Mouse (Mus musculus) kidney, postnatal 0 days (tissue): ENCODE results near the gene Clic1. TPM values are rescaled to one million over a fixed set of nuclear protein-coding genes. Genes with fewer than 3 reads are reported as not detected.

ENCODE experiments used
- ATAC-seq: fragments of 200-750 bp; cut with Nextera tagmentation; replicated peaks from 2 replicates; pipeline ENCODE4 v1.8.0; 2017; ENCODE audit warnings: low read depth, moderate number of reproducible peaks, moderate TSS enrichment, moderate library complexity; ENCODE audit not compliant: low FRiP score
- DNase-seq: peaks from one replicate; pipeline ENCODE4 v3.0.0-alpha.2; 2016; ENCODE audit warnings: low spot score
- H3K27ac ChIP-seq: fragments of 300-500 bp; sonication (generic); 2 replicates; pipeline ENCODE4 v1.5.1; 2014; ENCODE audit warnings: mild to moderate bottlenecking
- H3K27me3 ChIP-seq: fragments of 300-500 bp; sonication (generic); 2 replicates; pipeline ENCODE4 v1.6.1; 2014; ENCODE audit warnings: low read length, mixed read lengths; ENCODE audit not compliant: insufficient read depth
- H3K36me3 ChIP-seq: fragments of 300-500 bp; sonication (generic); 2 replicates; pipeline ENCODE4 v1.6.1; 2014; ENCODE audit warnings: low read length, mixed read lengths; ENCODE audit not compliant: insufficient read depth
- H3K4me1 ChIP-seq: fragments of 300-500 bp; sonication (generic); replicated peaks from 2 replicates; pipeline ENCODE4 v1.6.1; 2014; ENCODE audit warnings: antibody characterized with exemption, low read length, mixed read lengths; ENCODE audit not compliant: insufficient read depth
- H3K4me2 ChIP-seq: fragments of 300-500 bp; sonication (generic); 2 replicates; pipeline ENCODE4 v1.6.1; 2014; ENCODE audit warnings: mild to moderate bottlenecking, low read length, moderate library complexity, mixed read lengths
- H3K4me3 ChIP-seq: fragments of 300-500 bp; sonication (generic); replicated peaks from 2 replicates; pipeline ENCODE4 v1.5.1; 2014; ENCODE audit warnings: low read depth, low read length
- H3K9ac ChIP-seq: fragments of 300-500 bp; sonication (generic); 2 replicates; pipeline ENCODE4 v1.6.1; 2014; ENCODE audit warnings: low read depth, low read length
- H3K9me3 ChIP-seq: fragments of 300-500 bp; sonication (generic); replicated peaks from 2 replicates; pipeline ENCODE4 v1.6.1; 2016; ENCODE audit warnings: low read length, inconsistent platforms, mixed read lengths
- CTCF ChIP-seq: IDR thresholded peaks from 2 replicates; pipeline ENCODE4 v1.5.1; 2016; ENCODE audit warnings: antibody characterized with exemption, low read depth, mild to moderate bottlenecking, moderate library complexity
- WGBS: fragments of 180-500 bp; shearing (Covaris S2); extraction: QIAGEN DNeasy Blood & Tissue Kit; methylation state at CpG from one replicate; pipeline ENCODE4 v1.1.7; 2014; 5-methylcytosine and 5-hydroxymethylcytosine counted together
- polyA plus RNA-seq: library from polyadenylated mRNA; unstranded; fragments of >200 nt; fragmentation: Nextera tagmentation; extraction: Ambion mirVana; gene quantifications from 2 replicates; pipeline ENCODE4 v1.2.1, GENCODE M21; 2015

The Clic1 gene
- polyA plus RNA-seq, 1 experiment from 2014 or later: 266 TPM

GRCm38 (mm10) chr17:35077786-35078233 is 28.0 kb downstream of the Clic1 start, which contains the start of gene Ly6g6d:
Gene Ly6g6d (minus strand): TSS chr17:35078065.
- peak within 1 kb of the TSS; percentile 50 for H3K9ac ChIP-seq
- under 1% methylated on average over 14 of the region's 14 CpGs for WGBS

GRCm38 (mm10) chr17:35079778-35080177 is 30.0 kb downstream of the Clic1 start:
- 66% methylated on average over 9 of the region's 9 CpGs for WGBS
- H3K27me3 ChIP-seq: no peaks in the 10 kb centered on the region; the same call in 1 of the 2 replicates
- H3K4me3 ChIP-seq: no peak overlapping the region
- DNase-seq (no peak), ATAC-seq (no peak)
- no peak overlapping the region for H3K4me2 ChIP-seq
- H3K9ac ChIP-seq: no peak overlapping the region
- peaks cover 3% of the 10 kb centered on the region; the same call in 1 of the 2 replicates for H3K4me1 ChIP-seq
- no peak overlapping the region for H3K27ac ChIP-seq
- no peak for TF ChIP-seq CTCF
- no peaks in the 10 kb centered on the region for H3K36me3 ChIP-seq
- H3K9me3 ChIP-seq: no peaks in the 10 kb centered on the region

More at GRCm38 (mm10) chr17:35077786-35078233, 28.0 kb downstream of the Clic1 start, which contains the start of gene Ly6g6d:
- ATAC-seq (peak; percentile 87), DNase-seq (peak; percentile 86)
- Histone ChIP-seq H3K4me3 (peak within 1 kb of the TSS; percentile 22), H3K4me2 (peak within 1 kb of the TSS; percentile 55), H3K36me3 (no peaks in the 10 kb centered on the region), H3K27me3 (no peaks in the 10 kb centered on the region; the same call in 1 of the 2 replicates), H3K4me1 (peaks cover 3% of the 10 kb centered on the region; the same call in 1 of the 2 replicates), H3K27ac (peak within 1 kb of the TSS; percentile 72), H3K9me3 (no peaks in the 10 kb centered on the region)
- peak; percentile 76 for TF ChIP-seq CTCF

GRCm38 (mm10) chr17:35080248-35080647 is 30.5 kb downstream of the Clic1 start:
- WGBS: 40% methylated on average over 6 of the region's 6 CpGs
- peaks cover 3% of the 10 kb centered on the region; the same call in 1 of the 2 replicates for H3K4me1 ChIP-seq
- no peak for DNase-seq
- H3K9ac ChIP-seq: no peak overlapping the region
- no peak for TF ChIP-seq CTCF
- H3K4me2 ChIP-seq: no peak overlapping the region
- H3K27ac ChIP-seq: no peak overlapping the region
- ATAC-seq: no peak
- no peaks in the 10 kb centered on the region for H3K9me3 ChIP-seq
- H3K4me3 ChIP-seq: no peak overlapping the region
- no peaks in the 10 kb centered on the region for H3K36me3 ChIP-seq
- no peaks in the 10 kb centered on the region; the same call in 1 of the 2 replicates for H3K27me3 ChIP-seq

- H3K9me3 ChIP-seq: no peaks in the 10 kb centered on the region
These were observed 30.9 kb downstream of the Clic1 start for GRCm38 (mm10) chr17:35080710-35081109.

GRCm38 (mm10) chr17:35082841-35083576 is 33.2 kb downstream of the Clic1 start:
- no peak overlapping the region for H3K9ac ChIP-seq
- H3K27ac ChIP-seq: no peak overlapping the region
- WGBS: 84% methylated on average over 16 of the region's 16 CpGs
- no peak for ATAC-seq
- H3K9me3 ChIP-seq: no peaks in the 10 kb centered on the region
- H3K4me3 ChIP-seq: no peak overlapping the region
- H3K27me3 ChIP-seq: no peaks in the 10 kb centered on the region; the same call in 1 of the 2 replicates
- no peaks in the 10 kb centered on the region for H3K36me3 ChIP-seq
- no peaks in the 10 kb centered on the region for H3K4me1 ChIP-seq
- no peak for DNase-seq
- TF ChIP-seq CTCF: no peak
- H3K4me2 ChIP-seq: no peak overlapping the region

More at GRCm38 (mm10) chr17:35080710-35081109, 30.9 kb downstream of the Clic1 start:
- H3K4me1 ChIP-seq: peaks cover 3% of the 10 kb centered on the region; the same call in 1 of the 2 replicates
- H3K4me3 ChIP-seq: no peak overlapping the region
- H3K4me2 ChIP-seq: no peak overlapping the region
- DNase-seq (no peak), ATAC-seq (no peak)
- no peak overlapping the region for H3K27ac ChIP-seq
- TF ChIP-seq CTCF: no peak
- WGBS: 81% methylated on average over 4 of the region's 4 CpGs
- no peak overlapping the region for H3K9ac ChIP-seq
- H3K36me3 ChIP-seq: no peaks in the 10 kb centered on the region
- H3K27me3 ChIP-seq: no peaks in the 10 kb centered on the region; the same call in 1 of the 2 replicates

DNA sequence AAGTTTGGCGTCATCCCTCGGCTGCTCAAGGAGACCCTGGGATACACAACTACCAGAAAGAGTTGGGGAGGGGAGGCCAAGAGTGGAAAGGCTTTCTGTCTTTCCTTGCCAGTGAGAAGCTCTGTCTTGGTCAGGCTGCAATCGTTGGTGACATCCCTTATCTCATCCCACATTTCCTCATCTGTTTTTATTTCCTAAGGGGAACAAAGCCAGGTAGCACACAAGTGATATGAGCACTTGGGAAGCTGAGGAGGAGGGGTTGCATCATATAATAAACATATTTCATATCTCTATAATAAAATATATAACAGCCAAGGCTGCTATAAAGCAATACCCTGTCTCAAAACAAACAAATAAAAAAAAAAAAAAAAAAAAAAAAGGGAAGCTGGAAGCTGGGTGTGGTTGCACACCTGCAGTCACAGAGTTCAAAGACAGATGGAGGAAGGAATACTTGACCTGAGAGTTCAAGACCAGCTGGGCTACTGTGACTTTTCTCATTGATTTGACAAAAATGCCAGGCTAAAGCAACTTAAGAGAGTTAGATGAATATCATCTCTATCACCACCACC is 34.2 kb downstream of the Clic1 start:
- Histone ChIP-seq H3K27me3 (no peaks in the 10 kb centered on the region; the same call in 1 of the 2 replicates), H3K36me3 (no peaks in the 10 kb centered on the region), H3K9me3 (no peaks in the 10 kb centered on the region), H3K27ac (no peak overlapping the region), H3K4me1 (no peaks in the 10 kb centered on the region), H3K4me2 (no peak overlapping the region), H3K9ac (no peak overlapping the region), H3K4me3 (no peak overlapping the region)
- no peak for ATAC-seq
- 76% methylated on average over 3 of the region's 3 CpGs for WGBS
- no peak for DNase-seq
- no peak for TF ChIP-seq CTCF
